Mouse (Mus musculus): ENCODE measurements around the gene Saxo1.

Gene Saxo1

GRCm38 (mm10) chr4:86527162-86528136, 30.7 kb downstream of the Saxo1 start:
- no peak for DNase-seq (ENCODE audit: low spot score in 2 of 2)

DNA sequence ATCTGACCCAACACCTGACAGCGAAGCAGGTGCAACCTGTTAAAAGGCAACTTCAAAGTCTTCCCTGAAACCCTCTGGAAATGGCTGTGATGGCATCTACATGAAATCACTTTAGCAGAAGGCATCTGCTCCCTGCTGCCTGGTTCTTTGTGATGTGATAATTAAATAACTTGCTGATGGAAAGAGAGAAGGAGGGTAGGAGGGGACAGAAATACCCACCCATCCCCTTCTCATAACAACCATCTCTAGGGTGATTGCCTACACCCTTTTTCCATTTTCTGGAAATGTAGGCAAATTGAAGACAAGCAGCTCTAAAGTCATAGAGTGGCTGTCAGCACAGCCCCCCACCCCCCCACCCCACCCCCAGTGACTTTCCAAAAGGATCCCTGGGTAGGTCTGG, 33.6 kb downstream of the Saxo1 start:
- DNase-seq (ENCODE audit: low spot score in 2 of 2): no peak

- no peak for DNase-seq (ENCODE audit: low spot score in 2 of 2)
These were observed 34.4 kb downstream of the Saxo1 start for GRCm38 (mm10) chr4:86523771-86524170.

GRCm38 (mm10) chr4:86520695-86521094, 37.4 kb downstream of the Saxo1 start:
- no peak for DNase-seq (ENCODE audit: low spot score in 2 of 2)

- no peak for DNase-seq (ENCODE audit: low spot score in 2 of 2)
These were observed 38.2 kb downstream of the Saxo1 start for GRCm38 (mm10) chr4:86519953-86520352.

- no peak for DNase-seq (ENCODE audit: low spot score in 2 of 2)
These were observed 53.5 kb downstream of the Saxo1 start for GRCm38 (mm10) chr4:86504656-86505055.

GRCm38 (mm10) chr4:86499561-86499960, 58.6 kb downstream of the Saxo1 start:
- DNase-seq (ENCODE audit: low spot score in 2 of 2): no peak

- DNase-seq (ENCODE audit: low spot score in 2 of 2): no peak
These were observed 59.4 kb downstream of the Saxo1 start for GRCm38 (mm10) chr4:86498754-86499153.

DNA sequence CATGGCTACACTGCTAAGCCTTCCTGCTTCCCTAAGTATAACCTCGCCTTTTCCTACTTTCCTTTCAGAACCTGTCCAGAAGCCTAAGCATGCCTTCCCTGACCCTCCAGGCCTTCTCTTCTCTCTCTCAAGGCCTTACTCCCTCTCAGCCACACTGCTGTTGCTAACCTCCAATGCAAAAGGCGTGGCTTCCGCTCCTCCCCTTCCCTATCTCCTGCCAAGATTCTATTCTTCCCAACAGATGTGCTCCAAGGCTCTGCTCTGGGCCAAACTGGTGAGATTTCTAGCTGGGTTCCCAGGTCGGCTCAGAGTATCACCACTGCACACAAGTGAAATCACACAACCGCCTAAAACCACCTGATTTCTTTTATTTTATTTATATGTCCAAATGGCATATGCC, 69.0 kb downstream of the Saxo1 start:
- no peak for DNase-seq (ENCODE audit: low spot score in 2 of 2)

- no peak for DNase-seq (ENCODE audit: low spot score in 2 of 2)
These were observed 71.2 kb downstream of the Saxo1 start for GRCm38 (mm10) chr4:86486901-86487300.

GRCm38 (mm10) chr4:86486491-86486890, 71.6 kb downstream of the Saxo1 start:
- DNase-seq (ENCODE audit: low spot score in 2 of 2): no peak

DNA sequence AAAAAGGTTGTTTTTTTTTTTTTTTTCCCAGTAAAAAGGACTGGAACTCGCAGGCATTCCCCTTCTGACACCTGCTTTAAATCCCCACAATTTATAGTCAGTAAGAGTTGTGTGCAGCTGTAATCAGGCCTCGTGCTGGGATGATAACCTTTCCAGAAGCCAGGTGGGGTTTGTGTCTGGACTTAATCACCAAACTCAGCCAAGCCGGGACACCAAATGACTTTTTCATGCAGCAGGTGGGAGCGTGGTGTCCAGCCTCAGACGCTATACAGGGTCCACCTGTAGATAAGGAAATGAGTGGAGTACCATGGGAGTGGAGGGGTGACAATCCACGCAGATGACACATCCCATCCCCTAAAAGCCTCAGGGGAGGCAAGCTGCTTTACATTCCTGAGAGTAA, 73.1 kb downstream of the Saxo1 start:
- DNase-seq (ENCODE audit: low spot score in 2 of 2): no peak

DNA sequence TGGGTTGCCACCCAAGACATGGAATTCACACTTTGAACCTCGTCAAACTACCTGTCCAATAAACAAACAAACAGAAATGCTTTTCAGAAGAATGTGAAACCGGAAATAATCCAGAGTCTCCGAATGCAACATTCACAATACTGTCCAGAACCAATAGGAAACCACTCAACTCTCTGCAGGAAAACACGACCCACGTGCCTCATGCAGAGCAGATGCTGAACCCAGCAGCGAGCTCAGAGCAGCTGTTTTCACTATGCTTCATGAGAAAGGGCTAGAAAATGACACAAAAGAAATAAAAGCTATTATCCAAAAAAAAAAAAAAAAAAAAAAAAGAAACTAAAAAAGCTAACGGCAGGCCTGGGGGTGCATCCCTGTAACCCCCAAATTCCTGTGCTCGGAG, 74.4 kb downstream of the Saxo1 start:
- DNase-seq (ENCODE audit: low spot score in 2 of 2): no peak

GRCm38 (mm10) chr4:86483013-86483615, 75.0 kb downstream of the Saxo1 start:
- DNase-seq (ENCODE audit: low spot score in 2 of 2): peak; percentile 62 to 69

- DNase-seq (ENCODE audit: low spot score in 2 of 2): peak in 1 of 2 experiments; percentile 35
These were observed 77.2 kb downstream of the Saxo1 start for GRCm38 (mm10) chr4:86480891-86481290.

GRCm38 (mm10) chr4:86464808-86465207, 93.3 kb downstream of the Saxo1 start:
- DNase-seq (ENCODE audit: low spot score in 2 of 2): no peak

DNA sequence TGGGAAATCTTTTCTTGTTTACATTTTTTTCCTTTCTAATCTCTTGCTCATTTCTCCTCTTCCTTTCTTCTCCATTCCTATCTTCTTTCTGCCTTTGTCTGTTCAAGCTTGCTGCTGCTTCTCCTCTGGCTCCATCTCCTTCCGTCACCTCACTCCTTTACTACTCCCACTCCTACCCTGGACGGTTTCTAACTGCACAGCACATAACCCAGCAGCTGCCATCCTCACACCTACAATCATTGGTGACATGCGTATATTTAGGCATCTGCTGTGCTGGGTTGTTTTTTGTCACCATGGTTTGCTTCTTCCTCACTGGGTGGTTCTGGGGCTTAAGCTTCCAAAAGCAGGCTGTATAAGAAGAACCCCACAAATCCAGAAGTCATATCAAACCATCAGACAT, 107.7 kb downstream of the Saxo1 start:
- DNase-seq (ENCODE audit: low spot score in 2 of 2): peak; percentile 19 to 38

- DNase-seq (ENCODE audit: low spot score in 2 of 2): no peak
These were observed 121.8 kb downstream of the Saxo1 start for GRCm38 (mm10) chr4:86436336-86436735.

DNA sequence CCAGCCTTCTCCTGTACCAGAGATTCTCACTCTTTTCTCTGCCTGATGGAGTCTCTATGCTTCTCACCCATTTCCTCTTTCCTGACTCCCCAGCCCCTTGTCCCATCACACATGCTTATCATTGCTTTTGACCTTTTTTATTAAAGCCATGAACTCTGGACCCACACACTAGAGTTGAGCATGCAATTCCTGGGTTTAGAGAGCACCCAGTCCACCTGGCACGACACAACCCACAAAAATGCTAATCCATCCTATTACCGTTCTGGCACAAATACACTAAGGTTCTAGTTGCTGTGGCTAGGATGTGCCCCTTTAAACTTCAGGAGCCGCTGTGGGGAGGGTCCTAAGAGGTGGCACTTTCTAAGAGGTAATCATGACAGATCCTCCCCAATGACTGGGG, 122.5 kb downstream of the Saxo1 start:
- DNase-seq (ENCODE audit: low spot score in 2 of 2): no peak

DNA sequence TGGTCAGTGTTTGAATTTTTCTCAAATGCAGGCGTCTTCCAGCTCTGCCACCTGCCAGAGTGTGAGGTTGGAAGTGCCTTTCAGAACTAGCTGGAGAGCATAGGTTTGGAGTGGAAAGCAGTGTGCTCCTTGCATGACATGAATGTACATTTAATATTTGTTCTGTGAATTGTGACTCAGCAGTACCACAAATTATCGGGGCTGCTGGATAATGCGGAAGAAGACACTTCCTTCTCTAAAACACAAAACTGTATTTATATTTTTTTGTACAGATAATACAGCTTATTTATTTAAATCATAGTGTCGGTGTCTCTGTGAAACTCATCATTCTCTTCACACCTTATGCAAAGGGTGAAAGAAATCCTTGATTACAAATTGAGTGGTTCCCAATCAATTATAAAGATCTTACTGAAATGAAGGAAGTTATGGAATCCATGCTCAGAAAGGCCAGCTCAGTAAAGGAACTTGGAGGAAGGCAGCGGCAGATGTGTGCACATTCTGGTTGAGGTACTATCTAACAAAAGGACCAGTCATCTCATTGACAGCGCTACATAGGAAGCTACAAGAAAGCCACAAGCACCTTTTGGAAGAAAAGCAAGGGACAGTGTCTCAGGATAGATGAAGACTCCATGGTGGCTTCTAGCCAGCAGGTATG, 129.9 kb downstream of the Saxo1 start:
- DNase-seq (ENCODE audit: low spot score in 2 of 2): no peak

DNA sequence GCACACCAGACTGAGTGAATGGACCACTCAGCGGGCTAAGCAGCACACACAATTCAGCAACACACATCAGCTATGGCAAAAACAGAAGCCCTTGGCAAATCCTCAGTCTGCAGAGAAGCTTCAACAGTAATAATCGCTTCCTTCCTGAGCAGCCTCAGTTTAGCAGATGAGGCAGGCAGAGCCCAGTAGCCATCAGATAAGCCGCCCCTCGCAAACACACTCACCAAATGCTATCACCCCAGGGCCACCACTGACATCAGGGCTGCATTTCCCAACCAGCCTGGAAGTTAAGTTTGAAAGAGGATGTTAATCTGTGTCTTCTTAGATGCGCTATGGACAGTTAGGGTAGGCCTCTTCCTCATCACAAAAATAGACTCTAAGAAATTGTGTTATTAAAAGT, 130.8 kb downstream of the Saxo1 start:
- no peak for DNase-seq (ENCODE audit: low spot score in 2 of 2)

DNA sequence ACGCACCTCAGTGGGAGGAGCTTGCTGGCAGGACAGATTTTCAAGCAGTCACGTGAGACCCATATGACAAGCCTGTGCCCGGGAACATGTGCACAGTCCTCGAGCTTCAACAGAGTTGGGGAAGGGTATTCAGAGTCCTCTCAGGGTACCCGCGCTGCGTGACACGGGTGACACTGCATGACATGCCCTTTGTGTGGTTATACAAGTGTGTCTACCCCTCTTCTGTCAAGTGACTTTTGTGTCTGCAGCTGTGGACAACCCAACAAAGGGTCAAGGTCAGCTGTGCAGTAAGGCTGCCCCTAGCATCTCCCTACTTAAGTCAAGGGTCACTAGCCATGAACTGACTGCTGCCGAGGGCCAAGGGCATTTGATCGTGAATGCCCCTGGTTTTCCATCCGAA, 131.6 kb downstream of the Saxo1 start:
- no peak for DNase-seq (ENCODE audit: low spot score in 2 of 2)

GRCm38 (mm10) chr4:86425581-86425980, 132.5 kb downstream of the Saxo1 start:
- DNase-seq (ENCODE audit: low spot score in 2 of 2): no peak
